Mouse (Mus musculus) bone marrow macrophage, adult 2 months (primary cell): ENCODE results near the gene Map3k5.

Source experiments
- CTCF ChIP-seq: IDR thresholded peaks from 2 replicates; pipeline ENCODE4 v1.5.1; 2012; ENCODE audit warnings: low read depth, mild to moderate bottlenecking, low read length, moderate library complexity
- POLR2A ChIP-seq: IDR thresholded peaks from 2 replicates; pipeline ENCODE4 v1.6.1; 2012; ENCODE audit warnings: mild to moderate bottlenecking, low read depth, low read length, borderline replicate concordance

- TF ChIP-seq CTCF (no peak), POLR2A (no peak)
These were observed 221.1 kb downstream of the Map3k5 start for GRCm38 (mm10) chr10:20155401-20155800.
